18 mouse cellular contexts compared by ENCODE assay signal in genomic region chr16:21651161-21651560, GRCm38 (mm10).
"Had no signal": no experiment of that assay in that cellular context is flagged by ENCODE, and none has a peak within 500 bp of the region (broad histone marks: within the 10 kb centered on the region; RNA-seq: fewer than 3 reads in every experiment).

No protein-coding gene starts in this region.

- H3K4me2 ChIP-seq: lung, embryonic 14.5 days; midbrain, embryonic 11.5 days; midbrain, embryonic 13.5 days; neural tube, embryonic 13.5 days; neural tube, embryonic 15.5 days had no signal

- H3K9ac ChIP-seq: lung, embryonic 14.5 days; midbrain, embryonic 13.5 days; neural tube, embryonic 13.5 days; neural tube, embryonic 15.5 days had no signal

- DNase-seq: lung, adult 18-20 months; lung, embryonic 14.5 days; lung, postnatal 10 days; lung, postnatal 4 days; retina, postnatal 1 day; right cerebral cortex, adult 18-20 months; right cerebral cortex, postnatal 25 days; right cerebral cortex, postnatal 4 days; spleen, adult 18-20 months; thymus, adult 18-20 months; thymus, postnatal 14 days; thymus, postnatal 36 days had no signal

- H3K9me3 ChIP-seq: midbrain, embryonic 13.5 days; neural tube, embryonic 13.5 days; neural tube, embryonic 15.5 days had no signal

- H3K27me3 ChIP-seq: midbrain, embryonic 13.5 days; neural tube, embryonic 13.5 days; neural tube, embryonic 15.5 days had no signal

- ATAC-seq: midbrain, embryonic 13.5 days; midbrain, embryonic 16.5 days had no signal

- H3K27ac ChIP-seq: midbrain, embryonic 13.5 days; neural tube, embryonic 13.5 days; neural tube, embryonic 15.5 days had no signal

- H3K4me3 ChIP-seq: midbrain, embryonic 13.5 days; myocyte; neural tube, embryonic 13.5 days; neural tube, embryonic 15.5 days had no signal
